Mouse (Mus musculus) testis, postnatal 10 days (tissue): ENCODE measurements at regions not wholly inside any gene's neighbourhood (a gene's known extent, or its start where the extent isn't known, plus 50 kb on each side); places are given as distances from the start of the nearest gene placed in this dataset.

Experiments used
- DNase-seq: peaks from one replicate; pipeline ENCODE4 v3.0.0; 2021; ENCODE audit warnings: low spot score

- no peak for DNase-seq
Observed at GRCm38 (mm10) chr1:125307223-125307622, 128.3 kb downstream of the Actr3 start.

DNA sequence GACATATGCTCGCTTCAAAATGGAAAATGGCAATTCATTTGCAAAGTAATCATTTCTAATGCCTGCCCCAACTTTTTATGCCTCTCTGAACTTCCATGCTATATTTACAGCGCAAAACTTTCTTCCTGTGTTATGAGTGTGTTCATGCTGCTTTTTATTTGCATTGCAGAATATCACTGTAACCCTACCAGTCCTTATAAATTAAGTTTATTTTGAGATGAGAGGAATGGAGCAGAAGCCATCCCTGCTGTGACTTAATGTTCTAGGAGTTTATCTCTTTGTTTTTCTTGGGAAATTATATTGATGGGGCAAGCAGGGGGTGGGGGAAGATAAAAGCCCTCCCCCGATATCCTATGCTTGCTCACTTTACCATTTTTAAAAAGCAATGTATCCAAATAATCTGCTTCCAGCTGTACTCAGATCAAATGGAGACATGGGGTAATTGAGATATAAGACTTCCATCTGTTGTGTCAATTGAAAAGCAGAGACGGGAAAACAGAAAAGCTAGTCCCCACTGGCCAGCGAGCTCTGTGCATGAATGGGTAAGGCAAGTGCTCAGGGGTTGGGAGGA lies 136.9 kb downstream of the Actr3 start:
- DNase-seq, result no peak

GRCm38 (mm10) chr1:125295646-125296045 lies 139.9 kb downstream of the Actr3 start:
- DNase-seq, result no peak

- no peak for DNase-seq
Observed at GRCm38 (mm10) chr1:125290320-125291021, 145.1 kb downstream of the Actr3 start.

DNA sequence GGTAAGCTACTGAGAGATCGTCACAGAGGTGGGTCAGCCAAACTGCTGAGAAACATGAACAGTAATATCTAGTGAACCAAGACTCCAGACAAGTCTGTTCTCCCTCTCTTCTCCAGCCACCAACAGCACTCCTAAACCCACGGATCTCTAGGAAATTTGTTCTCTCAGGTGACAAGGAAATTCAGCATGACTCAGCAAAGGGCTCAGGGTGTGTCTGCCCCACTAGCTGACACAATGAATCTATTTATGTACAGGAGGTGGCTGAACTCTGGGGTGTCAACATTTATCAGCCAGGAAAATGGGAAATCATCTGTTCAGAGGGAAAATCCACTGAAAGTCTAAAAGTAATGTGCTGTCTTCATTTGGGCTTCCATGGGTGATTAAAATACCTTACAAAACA lies 149.2 kb downstream of the Actr3 start:
- DNase-seq, result no peak

- no peak for DNase-seq
Observed at GRCm38 (mm10) chr1:125284693-125285092, 150.8 kb downstream of the Actr3 start.

- no peak for DNase-seq
Observed at GRCm38 (mm10) chr1:125273752-125274151, 161.8 kb downstream of the Actr3 start.

DNA sequence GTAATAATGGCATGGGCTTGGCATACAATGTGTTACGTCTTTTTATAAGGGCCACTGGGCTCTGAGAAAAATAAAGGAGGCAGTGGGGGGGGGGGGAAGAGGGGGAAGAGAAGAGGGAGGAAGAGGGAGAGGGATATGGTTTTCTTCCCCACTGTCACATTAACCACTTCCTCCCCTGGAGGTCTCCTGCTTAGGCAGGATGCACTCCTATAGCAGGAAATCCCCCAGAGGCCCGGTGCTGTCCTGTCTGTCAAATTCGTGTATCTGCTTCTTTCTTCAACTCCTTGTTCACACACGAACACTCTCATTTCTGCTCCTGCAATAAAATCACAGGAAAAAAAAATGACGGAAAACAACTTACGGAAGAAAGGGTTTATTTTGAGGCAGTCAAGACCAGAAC lies 171.8 kb downstream of the Actr3 start:
- no peak for DNase-seq

GRCm38 (mm10) chr1:125263068-125263467 lies 172.5 kb downstream of the Actr3 start:
- DNase-seq, result no peak

DNA sequence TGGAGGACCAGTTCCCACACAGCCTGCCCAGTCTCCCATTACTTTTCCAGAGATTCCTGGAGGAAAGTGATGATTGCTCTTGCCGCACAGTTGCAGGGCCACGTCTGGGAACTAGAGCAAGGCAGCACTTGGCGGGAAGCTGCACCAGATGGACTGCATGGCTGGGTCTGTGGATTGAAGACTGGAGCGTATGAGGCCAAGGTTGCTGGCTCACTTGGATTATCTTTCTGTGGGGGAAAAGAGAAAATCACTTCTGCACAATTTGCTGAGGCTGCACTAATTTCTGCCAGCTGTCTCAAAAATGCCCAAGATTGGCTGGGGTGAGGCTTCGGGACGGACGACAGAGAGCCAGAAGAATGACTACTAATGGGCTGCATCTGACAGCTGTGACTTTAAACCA lies 193.2 kb downstream of the Actr3 start:
- no peak for DNase-seq

GRCm38 (mm10) chr1:125241717-125242116 lies 193.8 kb downstream of the Actr3 start:
- no peak for DNase-seq

DNA sequence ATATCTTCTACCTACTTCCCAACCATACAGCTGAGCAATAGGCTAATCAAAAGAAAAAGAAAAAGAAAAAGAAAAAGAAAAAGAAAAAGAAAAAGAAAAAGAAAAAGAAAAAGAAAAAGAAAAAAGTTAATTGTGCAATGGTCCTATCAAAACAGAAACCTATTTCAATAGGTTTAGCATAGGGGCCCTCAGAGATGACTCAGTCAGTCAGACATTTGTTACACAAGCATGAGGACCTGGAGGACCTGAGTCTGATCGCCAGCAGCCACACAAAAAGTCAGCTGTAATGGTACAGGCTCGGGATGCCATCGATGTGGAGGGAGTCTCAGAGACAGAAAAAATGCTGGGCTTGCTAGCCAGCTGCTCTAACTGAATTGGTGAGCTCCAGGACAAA lies 197.9 kb downstream of the Actr3 start:
- DNase-seq, result no peak

DNA sequence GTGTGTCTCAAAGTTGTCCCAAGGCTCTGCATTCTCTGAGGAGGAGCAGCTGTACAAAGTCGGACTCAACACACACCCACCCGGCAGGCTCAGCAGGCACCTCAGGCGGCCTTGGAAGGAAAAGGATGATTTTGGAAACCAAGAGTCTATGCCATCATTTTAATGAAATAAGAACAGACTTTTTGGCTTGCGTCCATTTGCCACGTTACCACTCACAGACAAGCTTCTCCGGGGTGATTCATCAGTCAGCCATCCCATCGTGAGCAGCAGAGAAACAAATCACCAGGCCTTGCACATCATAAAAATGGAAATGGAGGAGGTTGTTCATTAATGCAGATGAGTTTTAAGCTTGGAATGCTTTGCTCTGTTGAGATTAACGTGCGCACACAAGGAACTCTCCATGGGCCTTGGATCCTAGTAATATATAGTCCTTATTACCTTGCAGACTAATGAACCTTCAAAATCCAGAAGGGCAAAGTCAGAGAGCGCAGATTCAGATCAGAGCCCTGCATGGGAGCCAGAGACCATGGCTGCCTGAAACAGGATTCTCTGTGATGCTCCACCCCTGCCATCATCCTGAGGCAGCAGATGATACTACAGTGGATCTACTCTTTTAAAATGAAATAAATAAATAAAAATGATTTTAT lies 198.5 kb downstream of the Actr3 start:
- DNase-seq, result no peak

- no peak for DNase-seq
Observed at GRCm38 (mm10) chr1:125234747-125235146, 200.8 kb downstream of the Actr3 start.

DNA sequence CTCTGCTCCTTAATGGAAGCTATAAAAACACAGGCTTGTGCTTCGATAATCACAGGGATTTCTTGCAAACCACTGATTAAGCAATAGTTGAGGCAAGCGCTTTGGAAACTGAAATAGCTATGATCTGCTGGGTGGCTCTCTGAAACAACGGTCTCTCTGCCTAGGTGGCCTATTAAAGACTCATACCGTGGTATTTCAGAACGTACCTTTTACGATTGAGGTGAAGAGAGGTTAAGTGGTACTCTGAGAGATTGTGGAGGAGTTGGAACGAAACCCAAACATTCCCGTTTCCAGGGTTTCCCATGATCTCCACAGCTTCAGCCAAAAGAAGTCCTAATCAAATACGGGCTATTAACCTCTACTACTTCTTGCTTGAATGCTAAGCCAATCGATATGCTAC lies 212.2 kb downstream of the Actr3 start:
- DNase-seq, result no peak

DNA sequence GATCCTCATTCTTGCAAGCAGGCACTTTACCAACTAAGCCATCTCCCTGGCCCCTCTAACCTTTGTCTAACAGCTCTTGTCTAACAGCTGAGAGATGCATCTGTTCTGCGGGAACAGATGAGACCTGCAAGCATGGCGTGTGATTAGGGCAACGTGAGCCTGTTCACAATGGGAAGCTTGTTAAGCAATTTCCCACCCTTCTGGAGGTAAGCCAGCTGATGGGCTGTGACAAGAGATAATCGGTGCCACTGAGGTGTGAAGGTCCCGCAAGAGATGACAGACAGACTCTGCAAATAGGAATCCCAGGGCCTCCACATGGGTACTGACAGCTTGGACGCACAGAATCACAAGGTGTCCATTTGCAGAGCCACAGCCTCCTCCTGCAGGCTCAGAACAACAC lies 219.3 kb downstream of the Actr3 start:
- DNase-seq, result no peak

DNA sequence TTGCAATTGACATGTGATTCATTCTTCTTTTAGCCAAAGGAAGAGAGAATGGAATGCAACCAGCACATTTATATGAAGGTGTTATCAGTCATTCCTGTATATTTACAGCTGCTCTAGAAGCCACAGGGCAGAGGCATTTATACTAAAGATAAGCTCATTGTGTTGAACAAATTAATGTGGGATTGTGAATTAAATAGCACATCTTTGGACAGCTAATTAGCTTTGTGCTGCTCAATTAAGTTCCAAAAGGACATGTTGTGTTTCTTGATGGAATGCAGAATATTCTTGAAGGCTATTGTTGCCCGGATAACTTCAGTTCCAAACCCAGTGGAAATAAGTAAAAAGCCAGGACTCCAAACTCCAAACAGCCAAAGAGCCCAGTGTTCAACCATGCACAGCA lies 248.4 kb downstream of the Actr3 start:
- DNase-seq, result no peak

DNA sequence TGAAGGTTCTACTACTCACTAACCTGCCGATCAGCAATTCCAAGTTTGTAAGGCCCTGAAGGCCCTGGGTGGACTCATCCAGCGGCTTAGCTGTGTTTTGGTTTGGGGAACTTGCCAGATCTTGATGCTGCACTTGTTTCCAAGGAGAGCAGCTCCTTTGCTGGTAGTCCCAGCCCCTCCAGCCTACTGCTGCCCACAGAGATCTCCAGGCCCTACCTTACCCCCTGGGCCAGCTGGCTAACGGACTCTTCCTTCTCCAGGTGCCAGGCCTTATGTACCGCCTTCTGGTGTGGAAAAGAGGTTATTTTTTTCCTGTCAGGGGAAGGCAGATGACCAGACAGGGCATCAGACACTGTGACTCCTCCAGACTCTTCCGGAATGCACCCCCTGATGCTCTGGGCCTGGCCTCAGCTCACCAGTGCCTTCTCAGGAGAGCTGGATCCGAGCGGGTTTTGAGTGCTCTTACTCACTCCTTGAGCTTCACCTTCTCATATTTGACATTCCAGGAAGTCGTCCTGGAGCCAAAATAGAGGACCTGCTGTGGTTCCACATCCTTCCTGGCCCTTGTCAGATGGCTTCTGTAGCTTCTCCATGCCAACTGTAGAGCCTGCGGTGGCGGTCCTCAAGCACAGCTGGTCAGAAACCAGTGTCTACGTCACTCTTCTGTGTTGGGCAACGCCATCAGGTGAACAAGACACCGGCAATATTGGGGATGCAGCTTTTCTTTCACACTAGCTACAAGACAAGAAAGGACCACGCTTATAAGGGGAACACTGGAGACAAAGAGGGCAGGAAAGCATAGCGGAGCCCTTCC lies 259.2 kb downstream of the Actr3 start:
- no peak for DNase-seq

- no peak for DNase-seq
Observed at GRCm38 (mm10) chr1:125174725-125175124, 260.8 kb downstream of the Actr3 start.

GRCm38 (mm10) chr1:125172474-125172873 lies 263.1 kb downstream of the Actr3 start:
- DNase-seq, result no peak

DNA sequence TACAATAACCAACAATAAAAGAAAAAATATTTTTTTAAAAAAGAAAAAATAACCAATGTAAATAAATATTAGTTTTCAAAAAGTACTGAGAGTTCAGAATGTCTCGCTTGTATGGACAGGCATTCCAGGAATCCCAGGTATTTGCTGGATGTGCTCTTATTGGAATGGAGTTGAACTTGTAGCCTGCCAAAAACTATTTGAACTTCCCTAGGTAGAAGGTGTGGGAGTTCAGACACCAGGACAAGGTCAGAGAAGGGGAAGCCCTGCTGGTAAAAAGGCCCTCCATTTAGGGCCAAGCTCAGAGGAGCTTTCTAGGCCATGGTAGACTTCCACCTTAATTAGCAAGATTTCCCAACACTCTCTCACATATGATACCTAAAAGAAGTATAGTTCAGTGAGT lies 270.3 kb downstream of the Actr3 start:
- DNase-seq, result no peak

- no peak for DNase-seq
Observed at GRCm38 (mm10) chr1:125158481-125158880, 277.0 kb downstream of the Actr3 start.

DNA sequence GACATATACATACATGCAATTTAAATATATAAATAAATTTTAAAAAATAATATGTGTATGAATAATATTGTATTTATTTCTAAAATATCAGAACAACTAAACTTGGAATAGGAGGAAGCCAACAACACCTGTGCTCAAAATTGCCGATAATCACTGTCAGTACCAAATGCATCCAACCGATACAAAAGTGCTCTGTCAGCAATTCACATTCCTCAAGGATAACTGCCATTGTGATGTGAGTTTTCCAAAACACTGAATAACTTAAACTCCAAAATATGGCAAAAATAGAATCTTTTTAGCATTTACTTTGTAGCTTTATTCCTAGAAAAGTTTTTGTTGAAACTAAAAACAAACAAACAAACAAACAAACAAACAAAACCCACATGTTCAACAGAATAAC lies 279.4 kb downstream of the Actr3 start:
- DNase-seq, result no peak
